Mouse (Mus musculus): ENCODE measurements at regions not wholly inside any gene's neighbourhood (a gene's known extent, or its start where the extent isn't known, plus 50 kb on each side); places are given as distances from the start of the nearest gene placed in this dataset.

DNA sequence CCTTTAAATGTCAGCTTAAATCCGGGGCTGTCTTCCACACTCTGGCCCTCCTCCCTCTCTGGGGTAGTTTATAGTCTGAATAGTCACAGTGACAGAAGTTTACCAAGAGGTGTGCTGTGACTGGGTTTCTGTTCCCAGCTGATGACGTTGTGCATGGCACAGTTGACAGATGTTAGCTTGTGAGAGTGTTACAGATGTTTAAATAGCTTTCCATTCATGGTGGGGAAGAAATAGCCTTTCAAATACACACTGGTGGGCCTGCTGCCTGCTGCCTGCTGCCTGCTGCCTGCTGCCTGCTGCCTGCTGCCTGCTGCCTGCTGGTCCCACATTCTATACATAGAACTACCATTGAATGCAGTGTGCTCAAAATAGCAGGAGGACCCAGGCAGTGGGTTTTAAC is 324.8 kb upstream of the Sash1 start:
- ATAC-seq = peak; percentile 55; the same call in 1 of the 2 replicates
- Histone ChIP-seq H3K4me3 (no peak overlapping the region), H3K36me3 (ENCODE audit: poor library complexity, severe bottlenecking) (no peaks in the 10 kb centered on the region), H3K9ac (no peak overlapping the region), H3K9me3 (replicated peaks) (no peaks in the 10 kb centered on the region), H3K27ac (no peak overlapping the region), H3K4me2 (no peak overlapping the region), H3K4me1 (0 out of 2 replicates have a peak, but pooled peaks cover 7% of the 10 kb centered on the region), H3K27me3 (no peaks in the 10 kb centered on the region)
- WGBS = 11% methylated on average over 2 of the region's 2 CpGs

DNA sequence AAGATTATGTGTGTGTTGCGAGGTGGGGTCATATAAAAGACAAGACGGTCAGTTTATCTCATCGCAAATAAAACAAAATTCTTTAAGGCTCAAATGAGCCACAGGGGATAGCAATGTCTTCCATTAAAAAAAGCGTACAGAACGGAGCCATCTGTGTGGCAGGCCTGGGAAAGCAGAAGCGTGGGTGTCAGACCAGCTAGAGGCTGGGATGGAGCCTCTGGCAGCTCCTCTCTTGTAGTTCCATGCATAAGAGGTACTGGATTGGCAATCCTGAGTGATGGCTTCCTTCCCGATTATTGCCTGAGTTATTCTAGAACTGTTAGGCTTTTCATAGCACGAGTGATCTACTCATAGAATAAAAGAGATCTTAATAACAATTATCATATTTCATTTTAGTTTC is 318.2 kb upstream of the Sash1 start:
- no peaks in the 10 kb centered on the region for H3K4me1 ChIP-seq
- H3K4me2 ChIP-seq = no peak overlapping the region
- H3K36me3 ChIP-seq (ENCODE audit: poor library complexity, severe bottlenecking) = no peaks in the 10 kb centered on the region
- no peak for ATAC-seq
- H3K9me3 ChIP-seq (replicated peaks) = no peaks in the 10 kb centered on the region
- 92% methylated on average over 8 of the region's 8 CpGs for WGBS
- H3K27me3 ChIP-seq = no peaks in the 10 kb centered on the region
- no peak overlapping the region for H3K9ac ChIP-seq
- no peak overlapping the region for H3K27ac ChIP-seq
- H3K4me3 ChIP-seq = no peak overlapping the region

DNA sequence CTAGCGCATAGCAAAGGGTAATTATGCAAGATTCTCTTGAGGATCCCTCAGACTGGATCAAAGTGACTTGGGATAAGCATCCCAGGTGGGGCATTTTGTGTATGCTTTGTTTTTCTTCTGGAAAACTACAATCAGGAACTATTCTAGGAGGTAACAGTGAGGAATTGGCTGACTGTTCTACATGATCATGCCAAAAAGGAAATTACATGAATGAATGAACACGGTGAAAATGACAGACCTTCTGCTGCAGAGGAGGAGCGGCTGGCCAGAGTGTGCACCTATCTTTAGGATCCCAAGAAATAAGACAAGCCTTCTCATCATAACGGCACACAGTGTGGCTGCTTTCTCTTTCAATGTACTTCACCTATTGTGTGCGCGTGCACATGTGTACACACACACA is 317.5 kb upstream of the Sash1 start:
- ATAC-seq = no peak
- Histone ChIP-seq H3K27ac (no peak overlapping the region), H3K9ac (no peak overlapping the region), H3K4me1 (no peaks in the 10 kb centered on the region), H3K27me3 (no peaks in the 10 kb centered on the region), H3K4me2 (no peak overlapping the region), H3K4me3 (no peak overlapping the region), H3K9me3 (replicated peaks) (no peaks in the 10 kb centered on the region), H3K36me3 (ENCODE audit: poor library complexity, severe bottlenecking) (no peaks in the 10 kb centered on the region)
- WGBS = 81% methylated on average over 6 of the region's 6 CpGs

DNA sequence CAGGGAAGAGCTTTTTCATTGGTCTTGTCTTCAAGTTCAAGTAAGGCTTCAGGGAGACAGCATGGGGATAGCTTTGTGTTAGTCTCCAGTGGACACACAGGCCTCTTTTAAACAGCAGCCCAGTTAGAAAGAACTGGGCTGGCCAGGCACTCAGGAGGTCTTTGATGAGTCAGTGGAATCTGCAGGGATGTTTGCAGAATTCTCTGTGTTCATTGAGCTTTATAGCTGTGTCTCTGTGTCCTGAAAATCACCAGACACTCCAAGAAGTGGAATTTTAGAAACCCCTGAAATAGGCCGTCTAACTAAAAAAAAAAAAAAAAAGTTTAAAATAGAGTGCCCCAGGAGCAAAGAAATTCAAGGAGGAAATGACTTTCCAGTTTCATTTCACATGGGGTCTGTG is 317.1 kb upstream of the Sash1 start:
- Histone ChIP-seq H3K4me2 (no peak overlapping the region), H3K27me3 (no peaks in the 10 kb centered on the region), H3K27ac (no peak overlapping the region), H3K4me3 (no peak overlapping the region), H3K9ac (no peak overlapping the region), H3K4me1 (no peaks in the 10 kb centered on the region), H3K9me3 (replicated peaks) (no peaks in the 10 kb centered on the region), H3K36me3 (ENCODE audit: poor library complexity, severe bottlenecking) (no peaks in the 10 kb centered on the region)
- WGBS = 64% methylated on average over 1 of the region's 1 CpGs
- no peak for ATAC-seq

GRCm38 (mm10) chr10:9174997-9175396 is 289.1 kb upstream of the Sash1 start:
- no peak for ATAC-seq
- WGBS = 66% methylated on average over 3 of the region's 3 CpGs

GRCm38 (mm10) chr10:9173509-9173908 is 287.6 kb upstream of the Sash1 start:
- no peak overlapping the region for H3K9ac ChIP-seq
- no peak for ATAC-seq
- no peaks in the 10 kb centered on the region for H3K9me3 ChIP-seq (replicated peaks)
- H3K36me3 ChIP-seq (ENCODE audit: poor library complexity, severe bottlenecking) = no peaks in the 10 kb centered on the region
- H3K27me3 ChIP-seq = no peaks in the 10 kb centered on the region
- no peak overlapping the region for H3K27ac ChIP-seq
- WGBS = 78% methylated on average over 2 of the region's 2 CpGs
- no peak overlapping the region for H3K4me2 ChIP-seq
- H3K4me1 ChIP-seq = no peaks in the 10 kb centered on the region
- H3K4me3 ChIP-seq = no peak overlapping the region

More at GRCm38 (mm10) chr10:9174997-9175396, 289.1 kb upstream of the Sash1 start:
- no peaks in the 10 kb centered on the region for H3K27me3 ChIP-seq
- H3K9me3 ChIP-seq (replicated peaks) = no peaks in the 10 kb centered on the region
- no peak overlapping the region for H3K4me2 ChIP-seq
- H3K9ac ChIP-seq = no peak overlapping the region
- H3K4me1 ChIP-seq = no peaks in the 10 kb centered on the region
- H3K4me3 ChIP-seq = no peak overlapping the region
- no peaks in the 10 kb centered on the region for H3K36me3 ChIP-seq (ENCODE audit: poor library complexity, severe bottlenecking)
- no peak overlapping the region for H3K27ac ChIP-seq

GRCm38 (mm10) chr10:9168725-9169124 is 282.9 kb upstream of the Sash1 start:
- no peak overlapping the region for H3K27ac ChIP-seq

DNA sequence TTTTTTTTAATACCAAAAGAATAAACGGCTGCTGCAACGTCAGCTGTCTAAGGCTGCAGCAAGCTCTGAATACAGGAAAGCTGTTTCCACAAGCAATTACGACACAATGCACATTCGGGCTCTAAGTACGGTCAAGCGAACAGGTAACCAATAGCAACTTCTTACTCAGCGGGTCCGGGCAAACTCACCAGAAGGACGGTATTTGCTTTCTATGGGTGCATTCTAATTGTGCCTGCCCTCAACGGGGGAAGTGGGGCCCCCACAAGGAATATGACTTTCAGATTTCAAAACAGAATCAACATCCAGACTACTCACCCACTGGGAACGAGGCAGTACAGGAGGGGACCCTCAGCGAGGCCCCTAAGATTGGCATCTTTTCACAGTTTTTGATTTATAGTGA is 280.1 kb upstream of the Sash1 start:
- Histone ChIP-seq H3K27ac (peak overlapping the region; percentile 40), H3K9me3 (replicated peaks) (peaks cover 8% of the 10 kb centered on the region; the same call in 1 of the 2 replicates), H3K4me2 (peak overlapping the region; percentile 52), H3K4me1 (peaks cover 15% of the 10 kb centered on the region), H3K36me3 (ENCODE audit: poor library complexity, severe bottlenecking) (no peaks in the 10 kb centered on the region), H3K27me3 (no peaks in the 10 kb centered on the region), H3K9ac (peak overlapping the region; percentile 46; the same call in 1 of the 2 replicates), H3K4me3 (peak overlapping the region; percentile 7; the same call in 1 of the 2 replicates)
- ATAC-seq = peak; percentile 66
- 20% methylated on average over 12 of the region's 12 CpGs for WGBS

More at GRCm38 (mm10) chr10:9168725-9169124, 282.9 kb upstream of the Sash1 start:
- H3K4me1 ChIP-seq = peaks cover 15% of the 10 kb centered on the region
- WGBS = 56% methylated on average over 7 of the region's 7 CpGs
- peaks cover 8% of the 10 kb centered on the region; the same call in 1 of the 2 replicates for H3K9me3 ChIP-seq (replicated peaks)
- H3K36me3 ChIP-seq (ENCODE audit: poor library complexity, severe bottlenecking) = no peaks in the 10 kb centered on the region
- no peak overlapping the region for H3K4me2 ChIP-seq
- no peaks in the 10 kb centered on the region for H3K27me3 ChIP-seq
- H3K4me3 ChIP-seq = no peak overlapping the region
- no peak overlapping the region for H3K9ac ChIP-seq
- ATAC-seq = no peak

GRCm38 (mm10) chr10:9165598-9165997 is 279.7 kb upstream of the Sash1 start:
- Histone ChIP-seq H3K9me3 (replicated peaks) (peaks cover 8% of the 10 kb centered on the region; the same call in 1 of the 2 replicates), H3K4me1 (peaks cover 15% of the 10 kb centered on the region), H3K27me3 (no peaks in the 10 kb centered on the region), H3K27ac (peak overlapping the region; percentile 40), H3K4me3 (peak overlapping the region; percentile 7; the same call in 1 of the 2 replicates), H3K4me2 (peak overlapping the region; percentile 52), H3K9ac (no peak overlapping the region), H3K36me3 (ENCODE audit: poor library complexity, severe bottlenecking) (no peaks in the 10 kb centered on the region)
- 63% methylated on average over 12 of the region's 12 CpGs for WGBS
- peak; percentile 48 for ATAC-seq

- H3K4me2 ChIP-seq = no peak overlapping the region
- H3K9ac ChIP-seq = no peak overlapping the region
- H3K4me3 ChIP-seq = no peak overlapping the region
- H3K9me3 ChIP-seq (replicated peaks) = peaks cover 8% of the 10 kb centered on the region; the same call in 1 of the 2 replicates
- no peak overlapping the region for H3K27ac ChIP-seq
- no peak for ATAC-seq
- peaks cover 15% of the 10 kb centered on the region for H3K4me1 ChIP-seq
- no peaks in the 10 kb centered on the region for H3K27me3 ChIP-seq
- no peaks in the 10 kb centered on the region for H3K36me3 ChIP-seq (ENCODE audit: poor library complexity, severe bottlenecking)
- WGBS = 68% methylated on average over 7 of the region's 7 CpGs
Observed at GRCm38 (mm10) chr10:9164333-9164732, 278.5 kb upstream of the Sash1 start.

DNA sequence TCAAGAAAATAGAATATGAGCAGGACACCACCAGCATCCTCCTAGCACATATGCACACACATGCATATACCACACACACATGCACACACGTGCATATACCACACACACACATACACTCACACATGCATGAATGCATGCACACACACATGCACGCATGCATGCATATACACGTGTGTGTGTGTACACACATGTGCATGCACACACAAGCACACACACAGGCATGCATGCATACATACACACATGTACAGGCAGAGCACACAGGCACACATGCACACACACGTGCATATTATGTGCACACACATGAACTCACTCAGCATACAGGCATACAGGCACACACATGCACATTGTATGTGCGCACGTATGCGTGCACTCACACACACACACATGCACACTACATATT is 275.7 kb upstream of the Sash1 start:
- 95% methylated on average over 7 of the region's 7 CpGs for WGBS
- no peak for ATAC-seq
- no peak overlapping the region for H3K4me2 ChIP-seq

DNA sequence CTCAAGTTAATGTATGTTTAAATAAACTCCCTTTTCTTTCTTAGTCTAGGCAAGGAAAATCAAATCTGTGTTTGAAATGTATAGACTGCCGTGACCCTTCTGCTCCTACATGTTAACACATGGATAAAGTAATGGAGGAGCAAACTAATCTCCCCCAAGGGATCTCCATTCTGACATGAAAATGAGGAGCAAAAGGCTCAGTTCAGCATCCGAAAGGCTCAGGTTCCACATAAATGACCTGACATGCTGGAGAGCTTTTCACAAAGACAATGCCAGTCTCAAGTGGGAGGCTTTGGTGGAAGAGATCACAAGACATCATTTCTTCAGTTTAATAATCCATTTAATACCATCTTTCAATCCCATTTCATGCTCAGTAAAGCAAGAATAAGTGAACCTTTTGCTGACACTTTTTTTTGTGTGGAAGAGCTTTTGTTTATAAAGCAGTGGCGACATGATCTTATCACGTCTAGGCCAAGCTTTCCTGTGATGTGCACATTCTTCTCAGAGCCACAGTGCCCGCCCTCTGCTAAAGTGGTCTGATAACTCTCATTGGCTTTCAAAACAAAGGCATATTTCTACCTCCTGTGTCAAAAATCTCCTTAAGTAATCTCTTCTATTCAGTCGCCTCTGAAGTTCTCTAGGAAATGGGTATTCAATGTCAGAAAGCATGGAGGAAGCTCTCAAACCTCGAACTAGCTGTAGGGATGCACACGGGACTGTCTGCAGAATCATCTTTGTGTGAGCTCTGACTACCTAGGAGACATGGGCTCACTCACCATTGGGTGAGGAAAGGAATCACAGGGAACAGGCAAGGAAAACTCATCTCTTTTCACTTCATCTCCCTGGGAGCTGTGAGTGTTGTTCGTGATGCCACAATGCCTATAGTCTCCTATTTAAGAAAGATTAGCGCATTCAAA is 271.7 kb upstream of the Sash1 start:
- no peak overlapping the region for H3K9ac ChIP-seq
- WGBS = 24% methylated on average over 10 of the region's 10 CpGs
- H3K9me3 ChIP-seq (replicated peaks) = no peaks in the 10 kb centered on the region
- no peak overlapping the region for H3K27ac ChIP-seq
- H3K27me3 ChIP-seq = no peaks in the 10 kb centered on the region
- no peak overlapping the region for H3K4me3 ChIP-seq
- H3K36me3 ChIP-seq (ENCODE audit: poor library complexity, severe bottlenecking) = no peaks in the 10 kb centered on the region
- H3K4me2 ChIP-seq = no peak overlapping the region
- no peak for ATAC-seq
- no peaks in the 10 kb centered on the region for H3K4me1 ChIP-seq

More for the DNA sequence above, 275.7 kb upstream of the Sash1 start:
- Histone ChIP-seq H3K36me3 (ENCODE audit: poor library complexity, severe bottlenecking) (no peaks in the 10 kb centered on the region), H3K9me3 (replicated peaks) (no peaks in the 10 kb centered on the region), H3K9ac (no peak overlapping the region), H3K27me3 (no peaks in the 10 kb centered on the region), H3K4me1 (peaks cover 15% of the 10 kb centered on the region), H3K4me3 (no peak overlapping the region), H3K27ac (no peak overlapping the region)

Measured in forebrain, embryonic 13.5 days (tissue).